Mouse (Mus musculus) limb, embryonic 12.5 days (tissue): ENCODE measurements around the gene Pacsin1. TPM values are rescaled to one million over a fixed set of nuclear protein-coding genes. Genes with fewer than 3 reads are reported as not detected.

Experiments
- polyA plus RNA-seq: library from polyadenylated mRNA; unstranded; fragments of >200 nt; fragmentation: Nextera tagmentation; extraction: Ambion mirVana; gene quantifications from 2 replicates; pipeline ENCODE4 v1.2.1, GENCODE M21; 2016

Pacsin1 gene
- polyA plus RNA-seq, 1 experiment from 2014 or later, result 4.3 TPM

Other genes with a start within 250 kb of the Pacsin1 start
- 0.58 and 0.59 TPM in 2 replicates for gene Grm4, start 134.1 kb upstream of the Pacsin1 start, polyA plus RNA-seq
- gene Hmga1, start 99.0 kb upstream of the Pacsin1 start, polyA plus RNA-seq, result 324 and 334 TPM in 2 replicates
- gene AI413582, start 89.8 kb upstream of the Pacsin1 start, polyA plus RNA-seq, result 14.9 and 16.6 TPM in 2 replicates
- 120 and 126 TPM in 2 replicates for gene Nudt3, start 32.0 kb upstream of the Pacsin1 start, polyA plus RNA-seq
- not detected in 2 replicates for gene RPS10-NUDT3, start 20.3 kb upstream of the Pacsin1 start, polyA plus RNA-seq
- gene Rps10, start 18.8 kb upstream of the Pacsin1 start, polyA plus RNA-seq, result 963 and 987 TPM in 2 replicates
- 0.21 and 0.36 TPM in 2 replicates for gene Spdef, start 73.4 kb downstream of the Pacsin1 start, polyA plus RNA-seq
- gene D17Wsu92e, start 165.1 kb downstream of the Pacsin1 start, polyA plus RNA-seq, result 18.2 and 18.6 TPM in 2 replicates
- gene Snrpc, start 182.6 kb downstream of the Pacsin1 start, polyA plus RNA-seq, result 364 and 379 TPM in 2 replicates
- gene Uhrf1bp1, start 200.9 kb downstream of the Pacsin1 start, polyA plus RNA-seq, result 9.3 and 10.3 TPM in 2 replicates